Mouse (Mus musculus) hindbrain, postnatal 0 days (tissue): ENCODE data around the gene Dscam. TPM values are rescaled to one million over a fixed set of nuclear protein-coding genes. Genes with fewer than 3 reads are reported as not detected.

Source experiments
- ATAC-seq: fragments of 200-750 bp; cut with Nextera tagmentation; 2 replicates; pipeline ENCODE4 v1.8.0; 2017; ENCODE audit warnings: mild to moderate bottlenecking, moderate TSS enrichment, moderate library complexity
- DNase-seq: peaks from one replicate; pipeline ENCODE4 v3.0.0-alpha.2; 2015; ENCODE audit warnings: low spot score
- H3K27ac ChIP-seq: fragments of 300-500 bp; sonication (generic); 2 replicates; pipeline ENCODE4 v1.5.1; 2014; ENCODE audit warnings: mild to moderate bottlenecking
- H3K27me3 ChIP-seq: fragments of 300-500 bp; sonication (generic); 2 replicates; pipeline ENCODE4 v1.6.1; 2014; ENCODE audit warnings: low read length, mixed read lengths; ENCODE audit not compliant: insufficient read depth
- H3K36me3 ChIP-seq: fragments of 300-500 bp; sonication (generic); 2 replicates; pipeline ENCODE4 v1.6.1; 2014; ENCODE audit warnings: low read length, mixed read lengths; ENCODE audit not compliant: insufficient read depth
- H3K4me1 ChIP-seq: fragments of 300-500 bp; sonication (generic); 2 replicates; pipeline ENCODE4 v1.6.1; 2014; ENCODE audit warnings: antibody characterized with exemption, low read length, mixed read lengths; ENCODE audit not compliant: insufficient read depth
- H3K4me2 ChIP-seq: fragments of 300-500 bp; sonication (generic); 2 replicates; pipeline ENCODE4 v1.6.1; 2014; ENCODE audit warnings: low read depth, mild to moderate bottlenecking, low read length, moderate library complexity, mixed read lengths
- H3K4me3 ChIP-seq: fragments of 300-500 bp; sonication (generic); 2 replicates; pipeline ENCODE4 v1.5.1; 2014; ENCODE audit warnings: low read length
- H3K9ac ChIP-seq: fragments of 300-500 bp; sonication (generic); replicated peaks from 2 replicates; pipeline ENCODE4 v1.6.1; 2014; ENCODE audit warnings: mild to moderate bottlenecking, low read length, moderate library complexity, mixed read lengths
- H3K9me3 ChIP-seq: fragments of 300-500 bp; sonication (generic); 2 replicates; pipeline ENCODE4 v1.6.1; 2016; ENCODE audit warnings: low read length, mixed read lengths
- CTCF ChIP-seq: IDR thresholded peaks from 2 replicates; pipeline ENCODE4 v1.5.1; 2016; ENCODE audit warnings: antibody characterized with exemption, control low read depth, low read depth
- WGBS: fragments of 180-500 bp; shearing (Covaris S2); extraction: QIAGEN DNeasy Blood & Tissue Kit; methylation state at CpG from one replicate; pipeline ENCODE4 v1.1.7; 2014; 5-methylcytosine and 5-hydroxymethylcytosine counted together
- polyA plus RNA-seq: library from polyadenylated mRNA; unstranded; fragments of >200 nt; fragmentation: Nextera tagmentation; extraction: Ambion mirVana; gene quantifications from 2 replicates; pipeline ENCODE4 v1.2.1, GENCODE M21; 2015
- total RNA-seq: library from RNA; depleted of rRNA; stranded (reverse); fragments of >200 nt; gene quantifications from 2 replicates; pipeline ENCODE4 v1.2.3, GENCODE M21; 2014

Gene Dscam
- total and polyA plus RNA-seq, 2 experiments from 2014 or later: 10.3 to 47.1 TPM

- Histone ChIP-seq H3K4me1 (peaks cover 12% of the 10 kb centered on the region; the same call in 1 of the 2 replicates), H3K4me3 (no peak overlapping the region), H3K27me3 (no peaks in the 10 kb centered on the region), H3K27ac (no peak overlapping the region), H3K9ac (no peak overlapping the region), H3K9me3 (no peaks in the 10 kb centered on the region), H3K36me3 (no peaks in the 10 kb centered on the region), H3K4me2 (no peak overlapping the region)
- DNase-seq (peak; percentile 76), ATAC-seq (no peak)
- 70% methylated on average over 3 of the region's 3 CpGs for WGBS
- TF ChIP-seq CTCF: peak; percentile 69
Observed at GRCm38 (mm10) chr16:97014343-97014742, 156.2 kb downstream of the Dscam start.

GRCm38 (mm10) chr16:97009116-97010055 lies 161.2 kb downstream of the Dscam start:
- no peak for TF ChIP-seq CTCF
- no peaks in the 10 kb centered on the region for H3K27me3 ChIP-seq
- 41% methylated on average over 4 of the region's 4 CpGs for whole genome bisulfite sequencing
- H3K4me1 ChIP-seq: peaks cover 12% of the 10 kb centered on the region
- no peak overlapping the region for H3K4me2 ChIP-seq
- peak; percentile 75 for ATAC-seq
- H3K9ac ChIP-seq: no peak overlapping the region
- H3K4me3 ChIP-seq: no peak overlapping the region
- no peaks in the 10 kb centered on the region for H3K36me3 ChIP-seq
- no peaks in the 10 kb centered on the region for H3K9me3 ChIP-seq
- peak overlapping the region; percentile 60; the same call in 1 of the 2 replicates for H3K27ac ChIP-seq
- peak; percentile 58 for DNase-seq

GRCm38 (mm10) chr16:97007892-97008527 lies 162.5 kb downstream of the Dscam start:
- DNase-seq (no peak), ATAC-seq (no peak)

GRCm38 (mm10) chr16:97006854-97007182 lies 163.7 kb downstream of the Dscam start:
- Histone ChIP-seq H3K4me2 (no peak overlapping the region), H3K27ac (peak overlapping the region; percentile 37; the same call in 1 of the 2 replicates), H3K36me3 (no peaks in the 10 kb centered on the region), H3K9ac (no peak overlapping the region; the same call in 1 of the 2 replicates), H3K4me3 (no peak overlapping the region), H3K4me1 (peaks cover 17% of the 10 kb centered on the region), H3K9me3 (no peaks in the 10 kb centered on the region), H3K27me3 (no peaks in the 10 kb centered on the region)
- ATAC-seq (no peak), DNase-seq (no peak)
- TF ChIP-seq CTCF: no peak

More at GRCm38 (mm10) chr16:97007892-97008527, 162.5 kb downstream of the Dscam start:
- H3K36me3 ChIP-seq: no peaks in the 10 kb centered on the region
- H3K27me3 ChIP-seq: no peaks in the 10 kb centered on the region
- no peak for TF ChIP-seq CTCF
- no peaks in the 10 kb centered on the region for H3K9me3 ChIP-seq
- no peak overlapping the region for H3K9ac ChIP-seq
- WGBS: 58% methylated on average over 11 of the region's 11 CpGs
- no peak overlapping the region for H3K4me3 ChIP-seq
- peaks cover 12% of the 10 kb centered on the region for H3K4me1 ChIP-seq
- no peak overlapping the region for H3K4me2 ChIP-seq
- H3K27ac ChIP-seq: peak overlapping the region; percentile 4; the same call in 1 of the 2 replicates

GRCm38 (mm10) chr16:97006041-97006853 lies 164.3 kb downstream of the Dscam start:
- ATAC-seq (no peak), DNase-seq (no peak)
- no peak overlapping the region for H3K4me2 ChIP-seq
- H3K36me3 ChIP-seq: no peaks in the 10 kb centered on the region
- 53% methylated on average over 9 of the region's 9 CpGs for WGBS
- H3K4me1 ChIP-seq: peaks cover 20% of the 10 kb centered on the region
- H3K4me3 ChIP-seq: no peak overlapping the region
- TF ChIP-seq CTCF: no peak
- no peaks in the 10 kb centered on the region for H3K9me3 ChIP-seq
- no peak overlapping the region; the same call in 1 of the 2 replicates for H3K9ac ChIP-seq
- H3K27me3 ChIP-seq: no peaks in the 10 kb centered on the region
- peak overlapping the region; percentile 37; the same call in 1 of the 2 replicates for H3K27ac ChIP-seq

- Histone ChIP-seq H3K4me3 (no peak overlapping the region), H3K27ac (no peak overlapping the region), H3K4me1 (peaks cover 11% of the 10 kb centered on the region), H3K36me3 (no peaks in the 10 kb centered on the region), H3K4me2 (no peak overlapping the region), H3K27me3 (no peaks in the 10 kb centered on the region), H3K9me3 (no peaks in the 10 kb centered on the region), H3K9ac (no peak overlapping the region)
- WGBS: 70% methylated on average over 1 of the region's 1 CpGs
- DNase-seq (no peak), ATAC-seq (no peak)
- no peak for TF ChIP-seq CTCF
Observed at GRCm38 (mm10) chr16:97003965-97004364, 166.6 kb downstream of the Dscam start.
